Mouse (Mus musculus) lung, postnatal 10 days (tissue): Measurements from ENCODE around the gene Prss16.

Source experiments
- DNase-seq: peaks from one replicate; pipeline ENCODE4 v3.0.0; 2021

Gene Prss16

GRCm38 (mm10) chr13:22006334-22007120, 3.0 kb downstream of the Prss16 start:
- DNase-seq = peak; percentile 72

GRCm38 (mm10) chr13:22005605-22006333, 3.8 kb downstream of the Prss16 start:
- DNase-seq = peak; percentile 51

GRCm38 (mm10) chr13:22001823-22002222, 7.7 kb downstream of the Prss16 start:
- no peak for DNase-seq

- no peak for DNase-seq
Observed at GRCm38 (mm10) chr13:22001346-22001745, 8.2 kb downstream of the Prss16 start.

DNA sequence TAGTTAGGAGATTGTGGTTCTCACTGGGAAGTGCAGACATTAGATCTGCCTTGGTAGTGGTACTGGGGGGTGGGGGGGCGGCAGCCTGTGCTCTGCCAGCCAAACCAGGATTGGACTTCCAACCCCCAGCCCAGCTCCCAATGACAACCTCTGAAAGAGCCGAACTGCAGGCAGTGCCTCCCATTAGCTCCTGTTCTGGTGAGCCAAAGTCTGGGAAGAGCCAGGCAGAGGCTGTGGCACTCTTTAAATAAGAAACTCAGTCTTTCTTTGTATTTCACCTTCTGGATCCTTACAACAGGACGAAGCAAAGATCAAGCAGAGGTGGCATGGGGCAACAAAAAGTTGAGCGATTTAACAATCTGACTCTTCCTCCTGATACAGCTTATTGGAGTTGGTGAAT, 10.4 kb downstream of the Prss16 start:
- no peak for DNase-seq

GRCm38 (mm10) chr13:21998412-21998811, 11.1 kb downstream of the Prss16 start:
- DNase-seq = no peak

DNA sequence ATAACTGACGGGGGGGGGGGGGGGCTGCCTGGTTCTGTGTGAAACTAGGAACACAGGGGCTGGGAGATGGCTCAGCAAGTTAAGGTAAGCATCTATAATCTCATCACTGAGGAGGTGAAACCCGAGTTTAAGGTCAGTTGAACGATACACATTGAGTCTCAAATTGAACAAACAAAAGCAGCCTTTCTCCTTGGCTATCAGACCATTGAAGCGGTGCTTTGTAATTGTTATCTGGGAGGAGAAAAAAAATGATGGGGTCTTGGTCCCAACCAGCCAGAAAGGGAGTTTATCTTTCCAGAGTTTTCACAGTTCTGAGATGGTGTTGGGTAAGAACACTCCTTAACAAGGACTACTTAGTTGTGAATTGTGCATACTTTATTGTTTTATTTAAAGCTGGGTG, 11.7 kb downstream of the Prss16 start:
- DNase-seq = no peak

DNA sequence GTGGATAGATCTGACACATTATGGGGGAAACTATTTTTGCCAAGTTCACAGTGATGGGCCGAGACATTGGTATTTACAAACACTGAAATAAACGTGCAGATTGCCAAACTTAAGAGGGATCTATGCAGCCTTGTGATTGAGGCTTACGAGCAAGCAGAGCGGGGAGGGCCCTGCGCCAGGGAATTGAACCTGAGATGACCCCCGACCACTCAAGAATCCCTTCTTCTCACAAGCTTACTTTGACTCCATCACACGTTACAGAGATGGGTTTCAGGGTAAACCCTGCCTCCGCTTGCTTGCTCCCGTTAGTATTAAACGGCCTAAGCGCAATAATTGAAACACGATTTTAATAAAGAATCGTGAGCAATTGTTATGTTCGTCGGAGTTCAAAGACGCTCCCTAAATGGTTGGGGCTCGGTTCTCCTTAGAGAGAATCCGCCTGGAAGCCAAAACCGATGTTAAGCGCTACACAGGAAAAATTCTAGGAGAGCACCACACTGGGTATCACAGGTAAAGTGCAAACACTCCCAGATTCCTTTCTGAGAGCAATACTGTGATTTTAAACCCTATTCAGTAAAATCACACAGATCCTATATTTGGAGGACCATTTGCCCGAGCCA, 12.2 kb downstream of the Prss16 start:
- DNase-seq = no peak

DNA sequence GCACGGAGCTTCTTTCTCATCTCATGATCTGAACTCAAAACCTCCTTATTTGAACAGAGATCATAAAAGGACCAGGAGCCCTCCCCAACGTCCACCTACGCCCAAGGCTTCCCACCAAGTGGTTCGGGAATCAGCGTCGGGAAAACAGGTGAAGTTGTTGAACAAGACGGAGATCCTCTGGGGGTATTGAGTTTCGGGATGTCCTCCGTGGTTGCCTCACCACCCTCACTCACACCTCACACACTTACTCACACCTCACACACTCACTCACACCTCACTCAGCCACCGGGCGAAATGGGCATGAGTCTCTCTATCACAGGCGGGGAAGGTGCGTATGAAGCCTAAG, 12.7 kb downstream of the Prss16 start:
- DNase-seq = no peak

DNA sequence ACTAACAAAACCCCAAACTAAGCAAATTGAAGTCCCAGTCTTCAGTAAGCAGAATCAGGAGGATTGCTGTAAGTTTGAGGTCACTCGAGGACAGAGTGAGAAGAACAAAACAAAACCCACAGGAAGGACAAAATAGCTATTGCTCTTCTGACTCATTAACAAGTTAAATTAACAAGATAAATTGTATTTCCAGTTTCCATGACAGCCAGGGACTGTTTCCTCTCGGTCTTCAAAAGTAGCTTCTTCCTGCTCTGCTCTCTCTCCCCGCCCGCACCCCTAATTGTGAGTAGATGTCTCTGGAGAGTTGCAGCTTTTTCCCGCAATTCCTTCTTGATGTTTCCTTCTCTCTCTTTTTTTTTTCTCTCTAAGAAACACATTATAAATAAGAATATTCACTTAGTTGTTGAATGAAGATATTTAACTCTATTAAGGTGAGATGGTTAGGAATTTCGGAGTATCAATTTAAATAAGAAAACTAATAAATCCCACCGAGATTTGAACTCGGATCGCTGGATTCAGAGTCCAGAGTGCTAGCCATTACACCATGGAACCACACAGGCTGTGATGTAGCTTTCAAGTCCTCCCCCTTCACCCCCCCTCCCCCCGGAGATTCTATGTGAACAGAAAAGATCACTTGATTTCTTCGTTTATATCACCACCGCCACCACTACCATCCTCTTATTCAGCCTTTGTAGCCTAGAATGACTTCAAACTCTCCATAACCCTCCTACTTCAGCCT, 13.3 kb downstream of the Prss16 start:
- no peak for DNase-seq

DNA sequence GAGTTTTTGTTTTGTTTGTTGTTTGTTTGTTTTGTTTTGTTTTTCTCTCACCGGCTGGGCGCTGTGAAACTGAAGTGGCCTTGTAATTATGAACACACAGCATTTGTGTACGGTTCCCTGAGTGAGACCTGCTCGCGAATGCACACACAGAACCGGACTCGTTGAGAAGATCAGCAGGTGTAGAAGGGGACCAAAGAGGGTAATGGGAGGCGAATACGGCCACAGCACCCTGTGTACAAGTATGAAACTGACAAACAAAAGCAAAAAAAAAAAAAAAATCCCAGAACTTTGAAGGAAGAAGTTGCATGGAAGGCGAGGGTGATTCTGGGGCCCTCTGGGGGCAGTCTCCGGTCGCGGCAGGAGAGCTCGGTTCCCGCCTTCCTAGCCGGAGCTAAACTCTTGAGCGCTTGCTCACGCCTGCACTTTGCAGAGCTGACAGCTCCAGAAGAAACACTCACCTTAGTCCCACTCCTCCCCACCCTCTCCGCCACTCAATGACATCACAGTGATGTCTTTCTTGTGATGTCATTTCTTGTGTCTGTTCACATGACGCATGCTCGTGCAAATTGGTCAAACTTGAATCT, 14.1 kb downstream of the Prss16 start:
- peak; percentile 44 for DNase-seq

- no peak for DNase-seq
Observed at GRCm38 (mm10) chr13:21994896-21995295, 14.6 kb downstream of the Prss16 start.

- DNase-seq = no peak
Observed at GRCm38 (mm10) chr13:21993957-21994738, 15.4 kb downstream of the Prss16 start.

DNA sequence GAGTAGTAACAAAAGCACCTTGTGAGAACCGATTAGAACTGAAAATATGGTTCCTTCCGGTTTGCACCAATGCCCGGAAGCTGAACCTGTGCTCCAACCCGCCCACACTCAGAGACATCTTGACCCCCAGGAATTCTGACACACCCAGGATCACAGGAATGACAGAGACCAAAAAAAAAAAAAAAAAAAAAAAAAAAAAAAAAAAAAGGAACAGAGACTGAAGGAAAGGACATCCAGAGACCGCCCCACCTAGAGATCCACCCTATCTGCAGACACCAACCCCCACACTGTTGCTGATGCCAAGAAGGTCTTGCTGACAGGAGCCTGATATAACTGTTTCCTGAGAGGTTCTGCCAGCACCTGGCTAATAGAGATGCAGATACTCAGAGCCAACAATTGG, 17.0 kb downstream of the Prss16 start:
- DNase-seq = no peak

DNA sequence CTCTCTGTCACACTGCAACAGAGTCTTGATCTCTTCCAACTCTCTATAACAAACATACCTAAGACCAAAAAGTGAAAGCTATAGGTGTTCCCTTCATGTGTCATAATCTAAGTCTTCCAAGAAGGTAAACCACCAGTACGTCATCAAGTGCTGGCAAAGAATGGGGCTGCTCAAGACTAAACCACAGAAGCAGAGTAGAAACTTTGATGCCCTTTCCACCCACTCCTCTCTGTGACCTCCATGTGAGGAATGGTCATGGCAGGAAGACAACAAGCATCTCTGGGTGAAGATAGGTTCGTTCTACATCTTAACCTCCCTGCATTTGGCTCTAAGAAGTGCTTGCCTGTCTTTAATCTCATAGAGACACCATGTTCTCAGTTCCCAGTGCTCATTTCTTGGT, 25.1 kb downstream of the Prss16 start:
- DNase-seq = no peak

DNA sequence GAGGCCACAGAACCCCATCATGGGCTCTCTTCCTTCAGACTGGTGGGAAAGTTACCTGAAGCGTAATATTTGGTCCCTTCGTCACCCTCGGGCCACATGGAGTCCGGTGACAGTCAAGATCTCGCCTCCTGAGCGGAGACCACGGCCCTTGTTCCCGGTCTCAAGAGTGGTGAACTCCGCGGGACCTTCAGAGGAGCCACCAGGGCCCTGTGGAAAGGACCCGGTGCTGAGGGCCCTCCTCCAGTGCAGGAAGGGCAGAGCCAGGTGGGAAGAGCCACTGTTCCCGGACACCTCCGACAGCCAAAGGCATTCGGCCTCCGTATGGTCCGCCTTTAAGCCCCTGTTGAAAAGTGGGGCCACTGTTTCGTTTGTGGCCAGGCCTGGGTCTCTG, 27.7 kb downstream of the Prss16 start:
- DNase-seq = no peak

GRCm38 (mm10) chr13:21980981-21981802, 28.4 kb downstream of the Prss16 start, which contains the start of gene Pom121l2:
Gene Pom121l2, plus strand, starts transcription at chr13:21981194.
- DNase-seq = peak; percentile 70

DNA sequence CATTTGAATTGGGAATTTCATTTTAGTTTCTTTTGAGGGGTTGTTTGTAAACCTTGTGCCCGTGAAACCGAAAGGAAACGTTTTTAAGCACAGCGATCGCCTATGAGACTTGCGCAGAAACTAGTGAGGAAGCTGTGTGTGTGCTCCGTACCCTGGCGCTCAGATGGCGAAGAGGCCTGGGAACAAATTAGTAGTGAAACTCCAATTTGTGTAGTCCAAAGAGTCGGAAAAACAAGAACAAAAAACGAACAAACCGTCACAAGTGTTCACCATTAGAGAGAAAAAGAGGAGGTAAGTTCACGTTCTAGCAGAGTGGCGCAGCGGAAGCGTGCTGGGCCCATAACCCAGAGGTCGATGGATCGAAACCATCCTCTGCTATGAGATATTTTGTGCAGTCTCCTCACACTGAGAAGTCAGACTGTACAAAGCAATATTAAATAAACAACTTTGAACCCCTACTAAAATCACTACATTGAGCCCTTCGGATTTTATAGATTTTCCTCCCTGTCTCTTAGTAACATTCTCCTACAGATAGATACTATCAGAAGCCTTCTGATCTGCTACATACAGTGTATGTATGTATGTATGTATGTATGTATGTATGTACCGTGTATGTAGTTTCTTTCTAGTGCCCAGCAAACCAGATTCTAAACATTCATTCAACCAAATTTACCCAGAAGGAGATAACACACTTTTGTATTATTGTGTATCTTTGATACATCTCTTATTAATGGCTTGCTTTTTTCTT, 34.6 kb downstream of the Prss16 start:
- DNase-seq = peak; percentile 81

DNA sequence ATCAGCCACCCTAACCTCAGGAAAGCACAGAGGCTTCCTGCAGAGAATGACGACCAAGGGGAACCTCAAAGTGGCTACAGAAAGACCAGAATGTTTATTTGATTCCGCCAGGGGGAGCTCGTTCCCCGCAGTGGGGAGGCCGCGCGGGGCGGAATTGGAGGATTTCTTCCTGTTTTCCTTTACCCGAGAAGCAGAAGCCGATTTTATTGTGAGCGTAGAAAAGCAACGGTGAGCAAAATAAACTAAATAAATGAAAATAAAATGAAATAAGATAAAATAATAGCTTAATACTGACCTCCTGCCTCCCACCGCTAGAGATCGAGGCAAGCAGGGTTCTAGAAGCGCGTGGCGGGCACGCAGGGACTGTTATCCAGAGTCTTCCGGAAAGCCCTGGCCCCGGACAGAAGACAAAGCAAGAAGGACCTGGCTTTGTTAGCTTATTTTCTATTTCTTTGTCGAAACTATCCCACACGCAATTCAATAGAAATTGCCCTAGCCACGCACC, 35.3 kb downstream of the Prss16 start:
- DNase-seq = peak; percentile 94

DNA sequence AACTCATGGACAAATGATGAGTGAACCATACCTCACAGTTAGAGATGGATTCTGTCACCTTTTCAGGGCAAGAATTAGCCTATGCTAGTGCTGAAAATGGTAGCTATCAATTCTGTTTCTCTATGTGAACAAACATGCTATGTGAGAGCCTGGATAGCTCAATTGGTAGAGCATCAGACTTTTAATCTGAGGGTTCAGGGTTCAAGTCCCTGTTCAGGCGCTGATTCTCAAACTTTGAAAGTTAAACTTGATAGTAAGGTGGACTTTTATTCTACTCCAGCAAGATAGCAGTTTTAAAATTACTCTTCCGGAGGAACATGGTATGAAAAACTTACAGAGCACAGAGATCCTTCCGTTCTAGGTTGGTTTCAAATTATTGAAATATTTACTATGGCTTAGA, 37.9 kb downstream of the Prss16 start:
- DNase-seq = no peak
